ENCODE assay signal across 8 mouse cellular contexts in genomic region chr3:130103486-130103885, GRCm38 (mm10). TPM values are rescaled to one million over a fixed set of nuclear protein-coding genes. Genes with fewer than 3 reads are reported as not detected.
DNase-seq lines count a peak whose midpoint lies in the region; ATAC-seq and TF ChIP-seq lines count a peak whose summit lies in the region.

No protein-coding gene starts in this region.

- no peak for ATAC-seq in erythroid progenitor cell, adult 5-6 weeks (replicated peaks; ENCODE audit: low FRiP score, poor library complexity, severe bottlenecking)

- H3K27ac ChIP-seq in embryonic fibroblast, embryonic 13.5 days (ENCODE audit: insufficient read depth, low read length): no peak overlapping the region

- intact Hi-C loops in heart, postnatal 14 days (cut with DNase I): no loop called here

- H3K4me3 ChIP-seq in embryonic fibroblast, embryonic 13.5 days (ENCODE audit: insufficient read depth, low read length): no peak overlapping the region

- H3K27me3 ChIP-seq in splenic B cell, adult 2 months (ENCODE audit: control insufficient read depth, insufficient read depth, low read length, poor library complexity, severe bottlenecking): no peaks in the 10 kb centered on the region

- no peaks in the 10 kb centered on the region for H3K36me3 ChIP-seq in splenic B cell, adult 2 months (ENCODE audit: control insufficient read depth, insufficient read depth, low read length, poor library complexity, severe bottlenecking)

- no peaks in the 10 kb centered on the region for H3K4me1 ChIP-seq in embryonic fibroblast, embryonic 13.5 days (ENCODE audit: control insufficient read depth, insufficient read depth, low read length)

- 0 out of 2 replicates have a peak, but pooled peaks have one; percentile 5 for TF ChIP-seq CTCF in embryonic fibroblast, embryonic 13.5 days (IDR thresholded peaks at IDR 0.05; ENCODE audit: borderline replicate concordance, insufficient read depth, low read length)

- no peak for TF ChIP-seq POLR2A in embryonic fibroblast, embryonic 13.5 days (IDR thresholded peaks at IDR 0.05; ENCODE audit: low read depth, low read length)

- DNase-seq in heart, postnatal 14 days: peak; percentile 11 to 31
- no peak for DNase-seq in heart, adult 11 months
- DNase-seq in right cerebral cortex, postnatal 4 days: peak; percentile 34
- DNase-seq in right cerebral cortex, adult 18-20 months: no peak
- DNase-seq in splenic B cell, adult 2 months (ENCODE audit: low read depth, low spot score): peak; percentile 21
- DNase-seq in gastrocnemius, adult 18-20 months (ENCODE audit: low spot score): no peak

RNA-seq across cellular contexts. Expression of gene Col25a1, which starts 27.8 kb away (rescaled TPM):
- under 1 TPM; 0.67 to 0.68 TPM for total RNA-seq in heart, postnatal 14 days (2021)
- polyA plus RNA-seq in embryonic fibroblast, embryonic 13.5 days (2011; ENCODE audit: insufficient read length, low read depth, missing spikeins): 0.62 and 5.0 TPM in 2 replicates
- total RNA-seq in gastrocnemius, adult 18-20 months (2021): under 1 TPM; 0.09 to 0.17 TPM
- not detected in 2 replicates for total RNA-seq in erythroid progenitor cell, adult 5-6 weeks (2015; ENCODE audit: low replicate concordance)
- total RNA-seq in erythroid progenitor cell, adult 5-6 weeks (2017; ENCODE audit: low replicate concordance): not detected in 2 replicates

RNA-seq across cellular contexts. Expression of gene Sec24b, which starts 42.1 kb away (rescaled TPM):
- total RNA-seq in heart, postnatal 14 days (2021): 10 to 100 TPM; 33.4 to 34.8 TPM
- 87.1 and 98.3 TPM in 2 replicates for polyA plus RNA-seq in embryonic fibroblast, embryonic 13.5 days (2011; ENCODE audit: insufficient read length, low read depth, missing spikeins)
- 10 to 100 TPM; 26.8 to 30.5 TPM for total RNA-seq in gastrocnemius, adult 18-20 months (2021)
- total RNA-seq in erythroid progenitor cell, adult 5-6 weeks (2015; ENCODE audit: low replicate concordance): 7.6 and 18.0 TPM in 2 replicates
- 8.3 and 39.4 TPM in 2 replicates for total RNA-seq in erythroid progenitor cell, adult 5-6 weeks (2017; ENCODE audit: low replicate concordance)

Comparison
In these comparisons a context has a peak if more than half of its experiments do, and no peak if none do; other contexts are left out.
1. DNase-seq: peak in heart, postnatal 14 days (2 of 2), right cerebral cortex, postnatal 4 days (single experiment) and splenic B cell, adult 2 months (single experiment); none in heart, adult 11 months (single experiment), right cerebral cortex, adult 18-20 months (single experiment) and gastrocnemius, adult 18-20 months (single experiment).